Mouse (Mus musculus) MEL (cell line): ENCODE data around the gene Slc28a3. TPM values are rescaled to one million over a fixed set of nuclear protein-coding genes. Genes with fewer than 3 reads are reported as not detected.
A peak's percentile ranks its signal among the peaks of the same experiment; 100 is the strongest.

Experiments used
- DNase-seq: peaks from one replicate; pipeline ENCODE4 v3.0.0; 2011; ENCODE audit warnings: low read depth, low spot score
- H3K27ac ChIP-seq: 2 replicates; pipeline ENCODE4 v1.5.1; 2012; ENCODE audit warnings: low read depth, mild to moderate bottlenecking, control low read depth, low read length, moderate library complexity; ENCODE audit not compliant: control insufficient read depth
- H3K27me3 ChIP-seq, 2 experiments: fragments of 150-350 bp in 1 of 2; sonication (generic) in 1 of 2; 2 replicates each; pipeline ENCODE4 v1.6.1; 2012; ENCODE audit warnings: low read length in 2 of 2, mild to moderate bottlenecking in 2 of 2, improper control_type of control experiment in 1 of 2, moderate library complexity in 1 of 2; ENCODE audit not compliant: insufficient read depth in 2 of 2, control insufficient read depth in 1 of 2
- H3K36me3 ChIP-seq, 2 experiments: 2 replicates each; pipeline ENCODE4 v1.6.1; 2012 to 2014; ENCODE audit warnings: low read length in 2 of 2, improper control_type of control experiment in 1 of 2, inconsistent platforms in 1 of 2, mild to moderate bottlenecking in 1 of 2; ENCODE audit not compliant: insufficient read depth in 2 of 2, control insufficient read depth in 1 of 2
- H3K4me1 ChIP-seq, 2 experiments: fragments of 150-350 bp in 1 of 2; sonication (generic) in 1 of 2; 2 replicates each; pipeline ENCODE4 v1.6.1; 2012; ENCODE audit warnings: low read length in 2 of 2, improper control_type of control experiment in 1 of 2, mild to moderate bottlenecking in 1 of 2; ENCODE audit not compliant: insufficient read depth in 2 of 2, control insufficient read depth in 1 of 2
- H3K4me3 ChIP-seq, 2 experiments: fragments of 150-350 bp in 1 of 2; sonication (generic) in 1 of 2; 2 replicates each; pipeline ENCODE4 v1.5.1; 2012; ENCODE audit warnings: low read depth in 2 of 2, low read length in 2 of 2, mild to moderate bottlenecking in 2 of 2, moderate library complexity in 2 of 2, control low read depth in 1 of 2, improper control_type of control experiment in 1 of 2; ENCODE audit not compliant: control insufficient read depth in 1 of 2, insufficient read depth in 1 of 2
- H3K79me2 ChIP-seq: 2 replicates; pipeline ENCODE4 v1.6.1; 2012; ENCODE audit warnings: mild to moderate bottlenecking, low read length, moderate library complexity; ENCODE audit not compliant: control insufficient read depth, poor library complexity, insufficient read depth
- H3K9ac ChIP-seq: 2 replicates; pipeline ENCODE4 v1.6.1; 2012; ENCODE audit warnings: low read depth, mild to moderate bottlenecking, control low read depth, low read length, moderate library complexity; ENCODE audit not compliant: control insufficient read depth, poor library complexity, severe bottlenecking
- H3K9me3 ChIP-seq: fragments of 150-350 bp; sonication (generic); replicated peaks from 2 replicates; pipeline ENCODE4 v1.6.1; 2012; ENCODE audit warnings: mild to moderate bottlenecking, low read length, improper control_type of control experiment, moderate library complexity; ENCODE audit not compliant: insufficient read depth
- BHLHE40 ChIP-seq: IDR thresholded peaks from 2 replicates; pipeline ENCODE4 v1.6.1; 2012; ENCODE audit warnings: low read depth, mild to moderate bottlenecking, inconsistent platforms, low read length, improper control_type of control experiment, borderline replicate concordance
- CHD1 ChIP-seq: IDR thresholded peaks from 2 replicates; pipeline ENCODE4 v1.6.1; 2012; ENCODE audit warnings: low read depth, mild to moderate bottlenecking, inconsistent platforms, low read length, improper control_type of control experiment
- CHD2 ChIP-seq: IDR thresholded peaks from 2 replicates; pipeline ENCODE4 v1.6.1; 2011; ENCODE audit warnings: low read length, improper control_type of control experiment
- CTCF ChIP-seq, 3 experiments: IDR thresholded peaks in 2 of 3; conservative IDR thresholded peaks in 1 of 3; 2 replicates each; pipeline ENCODE4 v1.5.1; 2011 to 2012; ENCODE audit warnings: low read length in 3 of 3, low read depth in 2 of 3, mild to moderate bottlenecking in 2 of 3, improper control_type of control experiment in 1 of 3, inconsistent platforms in 1 of 3, mixed read lengths in 1 of 3, moderate library complexity in 1 of 3; ENCODE audit not compliant: control insufficient read depth in 1 of 3, insufficient read depth in 1 of 3, poor library complexity in 1 of 3, severe bottlenecking in 1 of 3
- E2F4 ChIP-seq: IDR thresholded peaks from 2 replicates; pipeline ENCODE4 v1.6.1; 2011; ENCODE audit warnings: low read depth, low read length, improper control_type of control experiment, borderline replicate concordance
- ELF1 ChIP-seq: IDR thresholded peaks from 2 replicates; pipeline ENCODE4 v1.6.1; 2014; ENCODE audit warnings: low read depth, mild to moderate bottlenecking, inconsistent platforms, low read length, improper control_type of control experiment, moderate library complexity
- ETS1 ChIP-seq: IDR thresholded peaks from 2 replicates; pipeline ENCODE4 v1.6.1; 2012; ENCODE audit warnings: low read depth, mild to moderate bottlenecking, inconsistent platforms, low read length, improper control_type of control experiment, moderate library complexity
- GABPA ChIP-seq: IDR thresholded peaks from 2 replicates; pipeline ENCODE4 v1.6.1; 2012; ENCODE audit warnings: low read depth, mild to moderate bottlenecking, inconsistent platforms, low read length, improper control_type of control experiment, moderate library complexity
- GATA1 ChIP-seq: IDR thresholded peaks from 2 replicates; pipeline ENCODE4 v1.6.1; 2011; ENCODE audit warnings: low read depth, low read length, improper control_type of control experiment
- HCFC1 ChIP-seq: IDR thresholded peaks from 2 replicates; pipeline ENCODE4 v1.6.1; 2012; ENCODE audit warnings: low read depth, mild to moderate bottlenecking, inconsistent platforms, low read length, improper control_type of control experiment, moderate library complexity
- JUND ChIP-seq: IDR thresholded peaks from 2 replicates; pipeline ENCODE4 v1.6.1; 2011; ENCODE audit warnings: low read depth, mild to moderate bottlenecking, improper control_type of control experiment, low read length
- MAFK ChIP-seq: IDR thresholded peaks from 2 replicates; pipeline ENCODE4 v1.6.1; 2011; ENCODE audit warnings: low read depth, mild to moderate bottlenecking, low read length, improper control_type of control experiment, borderline replicate concordance
- MAZ ChIP-seq: IDR thresholded peaks from 2 replicates; pipeline ENCODE4 v1.6.1; 2012; ENCODE audit warnings: low read depth, mild to moderate bottlenecking, inconsistent platforms, low read length, improper control_type of control experiment
- MEF2A ChIP-seq: IDR thresholded peaks from 2 replicates; pipeline ENCODE4 v1.6.1; 2014; ENCODE audit warnings: low read depth, mild to moderate bottlenecking, inconsistent platforms, low read length, improper control_type of control experiment; ENCODE audit not compliant: poor library complexity, insufficient replicate concordance, severe bottlenecking; ENCODE audit errors: extremely low read depth
- MXI1 ChIP-seq: IDR thresholded peaks from 2 replicates; pipeline ENCODE4 v1.6.1; 2011; ENCODE audit warnings: mild to moderate bottlenecking, low read depth, low read length, improper control_type of control experiment
- NELFE ChIP-seq: IDR thresholded peaks from 2 replicates; pipeline ENCODE4 v1.6.1; 2011; ENCODE audit warnings: low read depth, low read length, improper control_type of control experiment
- POLR2A ChIP-seq, 2 experiments: IDR thresholded peaks; 2 replicates each; pipeline ENCODE4 v1.6.1; 2011 to 2012; ENCODE audit warnings: low read length in 2 of 2, mild to moderate bottlenecking in 2 of 2, control low read depth in 1 of 2, improper control_type of control experiment in 1 of 2, low read depth in 1 of 2, moderate library complexity in 1 of 2; ENCODE audit not compliant: control insufficient read depth in 1 of 2, insufficient read depth in 1 of 2, poor library complexity in 1 of 2
- POLR2AphosphoS5 ChIP-seq: IDR thresholded peaks from 2 replicates; pipeline ENCODE4 v1.6.1; 2012; ENCODE audit warnings: low read depth, borderline replicate concordance, mild to moderate bottlenecking, inconsistent platforms, low read length, moderate library complexity, mixed read lengths
- RAD21 ChIP-seq: IDR thresholded peaks from 2 replicates; pipeline ENCODE4 v1.6.1; 2011; ENCODE audit warnings: mild to moderate bottlenecking, low read depth, low read length, improper control_type of control experiment
- RCOR1 ChIP-seq: IDR thresholded peaks from 2 replicates; pipeline ENCODE4 v1.6.1; 2012; ENCODE audit warnings: low read depth, mild to moderate bottlenecking, inconsistent platforms, low read length, improper control_type of control experiment
- SIN3A ChIP-seq: IDR thresholded peaks from 2 replicates; pipeline ENCODE4 v1.6.1; 2012; ENCODE audit warnings: low read length, improper control_type of control experiment, inconsistent platforms
- SMC3 ChIP-seq: IDR thresholded peaks from 2 replicates; pipeline ENCODE4 v1.6.1; 2011; ENCODE audit warnings: low read depth, low read length, improper control_type of control experiment
- UBTF ChIP-seq: IDR thresholded peaks from 2 replicates; pipeline ENCODE4 v1.6.1; 2012; ENCODE audit warnings: low read depth, mild to moderate bottlenecking, inconsistent platforms, low read length, improper control_type of control experiment, moderate library complexity, borderline replicate concordance; ENCODE audit not compliant: insufficient read depth
- USF1 ChIP-seq: IDR thresholded peaks from 2 replicates; pipeline ENCODE4 v1.6.1; 2014; ENCODE audit warnings: low read depth, mild to moderate bottlenecking, inconsistent platforms, low read length, improper control_type of control experiment, moderate library complexity
- USF2 ChIP-seq, 2 experiments: IDR thresholded peaks; 2 replicates each; pipeline ENCODE4 v1.6.1; 2011 to 2012; ENCODE audit warnings: improper control_type of control experiment in 2 of 2, low read length in 2 of 2, borderline replicate concordance in 1 of 2, inconsistent platforms in 1 of 2, low read depth in 1 of 2, mild to moderate bottlenecking in 1 of 2; ENCODE audit not compliant: insufficient read depth in 1 of 2
- ZC3H11A ChIP-seq: IDR thresholded peaks from 2 replicates; pipeline ENCODE4 v1.6.1; 2012; ENCODE audit warnings: low read depth, mild to moderate bottlenecking, inconsistent platforms, low read length, improper control_type of control experiment
- ZKSCAN1 ChIP-seq: IDR thresholded peaks from 2 replicates; pipeline ENCODE4 v1.6.1; 2012; ENCODE audit warnings: low read depth, mild to moderate bottlenecking, inconsistent platforms, low read length, improper control_type of control experiment, moderate library complexity
- ZNF384 ChIP-seq: IDR thresholded peaks from 2 replicates; pipeline ENCODE4 v1.6.1; 2012; ENCODE audit warnings: low read depth, mild to moderate bottlenecking, inconsistent platforms, low read length, improper control_type of control experiment
- polyA plus RNA-seq, 2 experiments: library from polyadenylated mRNA; stranded (reverse) in 1 of 2; unstranded in 1 of 2; fragments of >175 nt in 1 of 2; fragments of >200 nt in 1 of 2; gene quantifications; 2 replicates each; pipeline versions ENCODE4 v1.2.1 to v1.2.4; 2012; ENCODE audit warnings: low replicate concordance in 2 of 2, low read depth in 1 of 2; ENCODE audit not compliant: insufficient read length in 2 of 2, insufficient read depth in 1 of 2, missing spikeins in 1 of 2
- total RNA-seq: library from RNA; depleted of rRNA; stranded (reverse); fragments of 300-350 nt; gene quantifications from 2 replicates; pipeline ENCODE4 v1.2.3, GENCODE M21; 2012

Slc28a3 gene
- total and polyA plus RNA-seq, 3 experiments: 1.4 TPM; not detected in 2

- Histone ChIP-seq H3K79me2 (no peaks in the 10 kb centered on the region), H3K9me3 (no peaks in the 10 kb centered on the region), H3K27me3 (no peaks in the 10 kb centered on the region), H3K27ac (no peak overlapping the region), H3K36me3 (no peaks in the 10 kb centered on the region), H3K9ac (no peak overlapping the region), H3K4me1 (peaks cover 0 to 3% of the 10 kb centered on the region in 2 experiments; a peak in 1 of 4 replicates), H3K4me3 (0 out of 4 replicates have a peak overlapping the region, but pooled peaks of 1 of the 2 experiments have one; percentile 23)
- peak; percentile 70 for DNase-seq
- no peak for TF ChIP-seq POLR2AphosphoS5
- no peak for TF ChIP-seq E2F4
- TF ChIP-seq MXI1: no peak
- TF ChIP-seq NELFE: no peak
- TF ChIP-seq ZKSCAN1: no peak
- peak; percentile 76 for TF ChIP-seq SMC3
- peak; percentile 29; the same call in 1 of the 2 replicates for TF ChIP-seq BHLHE40
- TF ChIP-seq HCFC1: no peak
- TF ChIP-seq CTCF (IDR thresholded peaks at IDR 0.05 in 2 of 3, conservative IDR thresholded peaks at IDR 0.05 in 1 of 3; ENCODE audit: control insufficient read depth in 1 of 3, insufficient read depth in 1 of 3, low read depth in 2 of 3, low read length in 3 of 3, poor library complexity in 1 of 3, severe bottlenecking in 1 of 3): peak; percentile 60 to 90 (median 88)
- TF ChIP-seq RAD21: peak; percentile 94
- TF ChIP-seq UBTF: no peak
- TF ChIP-seq MEF2A: no peak
- peak; percentile 81 for TF ChIP-seq ZNF384
- no peak for TF ChIP-seq ELF1
- no peak for TF ChIP-seq POLR2A (IDR thresholded peaks at IDR 0.05; ENCODE audit: control insufficient read depth in 1 of 2, insufficient read depth in 1 of 2, low read depth in 1 of 2, low read length in 2 of 2, poor library complexity in 1 of 2)
- peak; percentile 29; the same call in 1 of the 2 replicates for TF ChIP-seq SIN3A
- no peak for TF ChIP-seq USF2 (IDR thresholded peaks at IDR 0.05; ENCODE audit: borderline replicate concordance in 1 of 2, insufficient read depth in 1 of 2, low read depth in 1 of 2, low read length in 2 of 2)
- TF ChIP-seq ETS1: no peak
- TF ChIP-seq MAZ: 0 out of 2 replicates have a peak, but pooled peaks have one; percentile 38
- TF ChIP-seq CHD1: no peak
- TF ChIP-seq ZC3H11A: peak; percentile 74
- TF ChIP-seq CHD2: no peak
- TF ChIP-seq USF1: no peak
- no peak for TF ChIP-seq JUND
- no peak for TF ChIP-seq RCOR1
- no peak for TF ChIP-seq GATA1
- TF ChIP-seq GABPA: no peak
- no peak for TF ChIP-seq MAFK
These were observed 26.8 kb upstream of the Slc28a3 start for GRCm38 (mm10) chr13:58637360-58638002.
